Mouse (Mus musculus): ENCODE measurements around the gene Tjp1. TPM values are rescaled to one million over a fixed set of nuclear protein-coding genes. Genes with fewer than 3 reads are reported as not detected.

The Tjp1 gene
- total RNA-seq, 2 experiments from 2014 or later = 82.5 to 86.3 TPM

GRCm38 (mm10) chr7:65489195-65489594 lies 38.4 kb downstream of the Tjp1 start:
- DNase-seq = no peak

DNA sequence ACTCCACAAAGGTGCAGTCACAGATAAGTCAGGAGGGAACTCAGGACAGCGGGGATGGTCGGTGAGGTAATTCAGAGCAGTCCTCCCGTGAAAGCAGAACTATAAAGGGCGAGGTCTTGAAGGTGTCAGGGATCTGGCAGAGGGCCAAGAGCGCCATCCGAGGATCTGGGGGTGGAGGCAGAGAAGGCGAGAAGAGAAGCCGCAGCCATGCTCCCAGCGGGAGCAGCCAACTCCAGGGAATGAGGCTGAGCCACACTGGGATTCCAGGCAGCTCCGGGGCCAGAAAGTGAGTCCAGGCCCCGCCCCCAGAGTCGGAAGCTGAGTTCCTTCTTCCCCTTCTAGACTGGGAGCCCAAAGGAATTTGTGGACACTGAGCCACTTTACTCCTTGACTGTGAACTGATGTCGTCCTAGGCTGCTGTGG lies 41.3 kb downstream of the Tjp1 start:
- peak; percentile 42 to 50 for DNase-seq

GRCm38 (mm10) chr7:65484170-65484778 lies 43.3 kb downstream of the Tjp1 start:
- DNase-seq = no peak

GRCm38 (mm10) chr7:65482216-65482615 lies 45.4 kb downstream of the Tjp1 start:
- no peak for DNase-seq

GRCm38 (mm10) chr7:65472048-65472447 lies 55.5 kb downstream of the Tjp1 start:
- DNase-seq = no peak

GRCm38 (mm10) chr7:65471406-65471805 lies 56.2 kb downstream of the Tjp1 start:
- no peak for DNase-seq

DNA sequence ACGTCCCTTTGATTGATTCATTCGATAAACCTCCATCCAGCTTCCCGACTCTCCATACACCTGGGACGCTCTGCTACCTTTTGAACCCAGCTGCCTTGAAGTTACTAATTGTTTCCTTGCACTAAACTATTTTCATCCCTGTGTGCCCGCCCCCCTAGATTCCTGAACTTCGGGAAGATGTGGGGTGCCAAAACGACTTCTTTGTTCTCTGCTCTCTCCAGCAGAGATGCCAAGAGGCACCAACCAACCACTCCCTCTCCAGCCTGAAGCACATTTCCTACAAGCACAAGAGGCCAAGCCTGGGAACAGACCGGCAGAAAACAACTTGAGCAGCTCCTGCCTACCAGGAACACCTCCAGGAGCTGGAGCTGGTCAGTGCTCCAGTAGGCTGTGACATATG lies 57.4 kb downstream of the Tjp1 start:
- no peak for DNase-seq

GRCm38 (mm10) chr7:65469666-65470065 lies 57.9 kb downstream of the Tjp1 start:
- DNase-seq = no peak

- DNase-seq = peak; percentile 26 to 27
These were observed 59.4 kb downstream of the Tjp1 start for GRCm38 (mm10) chr7:65468191-65468590.

DNA sequence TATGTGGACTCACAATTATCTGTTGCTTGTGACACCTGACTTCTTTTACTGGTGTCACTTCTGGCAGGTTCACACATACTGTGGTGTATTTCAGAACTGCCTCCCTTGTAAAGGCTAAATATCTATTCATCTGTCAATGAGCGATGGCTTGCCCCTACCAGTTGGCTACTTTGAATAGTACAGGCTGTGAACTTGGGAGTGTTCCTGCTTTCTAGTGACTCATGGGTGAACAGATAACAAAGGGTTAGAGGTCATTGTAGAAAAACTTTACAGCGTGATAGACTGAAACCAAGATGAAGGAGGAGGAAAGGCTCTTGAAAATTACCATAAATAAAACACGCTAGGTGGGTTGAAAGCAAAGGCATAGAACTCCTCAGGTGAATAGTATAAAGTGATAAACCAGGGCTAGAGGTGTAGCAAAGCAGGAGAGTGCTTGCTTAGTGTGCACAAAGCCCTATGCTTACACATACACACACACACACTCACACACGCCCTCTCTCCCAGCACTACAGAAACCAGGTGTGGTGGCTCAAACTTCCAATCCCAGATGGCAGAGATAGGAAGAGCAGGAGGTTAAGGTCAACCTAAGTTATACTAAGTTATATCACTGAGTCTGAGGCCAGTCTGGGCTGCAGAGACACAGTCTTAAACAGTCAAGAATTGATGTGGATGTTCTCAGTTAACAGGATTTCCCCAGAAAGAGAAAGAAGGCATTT lies 60.1 kb downstream of the Tjp1 start:
- no peak for DNase-seq

DNA sequence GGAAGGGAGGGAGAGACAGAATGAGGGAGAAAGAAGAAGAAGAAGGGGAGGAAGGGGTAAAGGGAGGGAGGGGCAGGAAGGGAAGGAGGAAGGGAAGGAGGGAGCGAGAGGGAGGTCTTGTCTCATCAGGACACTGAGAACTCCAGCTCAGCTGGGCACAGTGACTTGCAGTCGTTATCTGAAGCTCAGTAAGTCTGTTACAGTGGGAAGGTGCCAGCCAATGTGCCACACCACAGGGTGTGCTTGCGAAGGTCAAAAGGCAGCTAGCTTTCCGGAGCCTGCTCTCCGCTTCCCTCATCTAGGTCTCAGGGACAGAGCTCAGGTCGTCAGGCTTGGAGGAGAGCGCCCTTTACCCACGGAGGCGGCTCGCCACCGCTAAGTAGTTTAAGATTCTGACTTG lies 61.4 kb downstream of the Tjp1 start:
- DNase-seq = peak; percentile 50 to 75

GRCm38 (mm10) chr7:65464518-65465037 lies 63.0 kb downstream of the Tjp1 start:
- no peak for DNase-seq

GRCm38 (mm10) chr7:65463438-65463837 lies 64.1 kb downstream of the Tjp1 start:
- DNase-seq = peak in 1 of 2 experiments; percentile 9

DNA sequence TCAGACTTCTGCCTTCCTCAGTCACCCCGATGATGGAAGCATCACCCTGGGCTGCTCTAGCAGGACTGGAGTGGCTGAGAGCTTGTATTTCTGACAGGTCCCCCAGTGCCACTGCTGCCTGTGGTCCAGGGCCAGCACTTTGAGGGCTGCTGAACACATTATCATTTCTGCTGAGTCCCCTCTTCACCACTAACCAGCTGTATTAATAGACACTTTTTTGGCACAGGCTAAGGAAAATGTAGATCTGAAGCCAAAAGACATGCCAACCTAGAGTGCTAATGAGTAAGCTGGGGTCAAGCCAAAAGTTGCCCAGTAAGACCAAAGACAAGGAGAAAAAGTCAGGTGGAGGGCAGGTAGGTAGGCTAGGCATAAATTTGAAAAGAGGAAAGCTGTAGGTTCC lies 66.2 kb downstream of the Tjp1 start:
- peak; percentile 69 to 82 for DNase-seq

- no peak for DNase-seq
These were observed 67.4 kb downstream of the Tjp1 start for GRCm38 (mm10) chr7:65460196-65460595.

GRCm38 (mm10) chr7:65456031-65456430 lies 71.5 kb downstream of the Tjp1 start:
- peak; percentile 49 to 70 for DNase-seq

- no peak for DNase-seq
These were observed 72.4 kb downstream of the Tjp1 start for GRCm38 (mm10) chr7:65455208-65455607.

DNA sequence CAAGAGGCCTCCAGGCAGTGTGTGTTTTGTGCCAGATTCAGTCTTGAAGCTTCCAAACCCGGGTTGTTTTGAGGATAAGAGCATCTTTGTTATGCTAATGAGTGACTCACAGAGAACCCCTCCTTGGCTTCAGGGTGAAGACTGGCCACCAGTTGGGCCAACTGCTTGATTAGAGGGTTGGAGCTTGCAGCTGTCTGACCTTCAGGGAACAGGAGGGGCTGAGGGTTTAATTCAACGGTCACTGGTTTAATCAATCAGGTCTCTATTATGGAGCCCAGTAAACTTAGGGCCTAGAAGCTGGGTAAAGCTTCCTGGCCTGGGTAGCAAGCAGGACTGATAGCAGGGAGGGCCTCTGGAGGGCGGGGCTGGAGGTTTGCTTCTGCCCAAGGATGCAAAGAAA lies 73.3 kb downstream of the Tjp1 start:
- DNase-seq = no peak

DNA sequence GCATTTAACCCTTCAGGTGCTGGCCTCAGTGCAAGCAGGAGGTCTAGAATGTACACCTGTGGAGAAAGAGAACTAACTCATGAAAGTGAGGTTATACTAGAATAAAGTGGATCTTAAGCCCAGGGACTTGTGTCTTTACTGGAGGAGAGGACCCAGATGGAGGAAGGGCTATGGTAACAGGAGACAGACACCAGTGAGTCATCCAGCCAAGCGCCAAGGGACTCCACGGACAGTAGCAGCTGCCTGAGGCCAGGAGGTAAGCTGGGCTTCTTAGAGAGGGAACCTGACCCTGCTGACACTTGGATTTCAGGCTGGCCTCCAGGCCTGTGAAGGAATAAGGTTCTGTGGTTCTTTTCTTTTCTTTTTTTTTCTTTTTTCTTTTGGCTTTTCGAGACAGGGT lies 75.3 kb downstream of the Tjp1 start:
- DNase-seq = no peak

DNA sequence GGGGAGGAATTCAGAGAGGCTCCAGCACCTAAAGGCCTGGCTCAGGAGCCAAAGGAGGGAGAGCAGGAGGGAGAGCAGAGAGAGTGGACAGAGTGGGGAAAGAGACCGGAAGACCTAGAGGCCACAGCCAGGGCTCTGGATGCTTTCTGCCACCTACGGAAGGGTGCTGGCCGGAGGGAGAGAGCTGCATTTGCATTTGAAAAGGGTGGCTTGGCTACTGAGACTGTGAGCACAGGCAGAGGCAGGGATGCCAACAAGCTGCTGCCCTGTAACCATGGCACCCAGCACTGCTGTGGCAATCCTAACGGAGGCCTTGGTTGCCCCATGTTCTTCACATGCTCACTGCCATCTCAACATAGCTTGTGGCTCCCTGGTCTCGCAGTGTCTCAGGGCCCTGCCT lies 77.4 kb downstream of the Tjp1 start:
- no peak for DNase-seq

DNA sequence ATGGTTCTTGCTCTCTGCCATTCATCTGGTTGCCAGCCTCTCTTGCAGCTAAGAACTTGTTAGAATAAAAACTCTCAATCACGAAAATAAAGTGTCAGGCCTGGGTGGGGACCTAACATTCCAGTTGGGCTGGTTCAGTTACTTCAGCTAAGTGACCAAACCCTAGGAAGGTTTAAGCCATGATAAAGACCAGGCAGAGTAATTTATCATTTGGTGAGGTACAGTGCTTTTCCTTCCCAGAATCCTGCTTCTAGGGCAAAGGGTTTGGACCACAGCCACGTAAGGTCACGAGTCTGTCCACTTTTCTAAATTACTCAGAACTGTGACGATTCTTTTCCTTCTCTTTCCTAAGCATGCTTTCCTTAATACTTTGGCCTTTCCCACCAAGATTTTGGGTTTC lies 86.1 kb downstream of the Tjp1 start:
- no peak for DNase-seq

GRCm38 (mm10) chr7:65439518-65439917 lies 88.1 kb downstream of the Tjp1 start:
- no peak for DNase-seq

DNA sequence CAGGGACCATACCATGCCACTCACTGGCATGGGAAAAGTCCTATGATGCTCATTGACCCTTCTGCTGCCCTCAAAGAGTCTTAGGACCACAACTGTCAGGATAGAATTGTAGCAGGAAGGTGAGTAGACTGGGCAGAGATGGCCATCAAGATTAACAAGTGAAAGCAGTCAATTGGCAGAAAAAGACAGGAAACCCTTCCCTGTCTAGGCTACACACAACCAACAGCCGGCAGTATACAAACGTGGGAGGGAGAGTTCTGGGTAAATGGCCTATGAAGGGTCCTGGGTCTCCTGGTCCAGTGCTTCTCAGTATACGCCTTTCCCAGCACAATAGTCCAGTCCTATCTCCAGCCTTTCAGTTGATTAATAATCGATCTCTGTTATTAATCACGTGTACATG lies 89.4 kb downstream of the Tjp1 start:
- DNase-seq = no peak

DNA sequence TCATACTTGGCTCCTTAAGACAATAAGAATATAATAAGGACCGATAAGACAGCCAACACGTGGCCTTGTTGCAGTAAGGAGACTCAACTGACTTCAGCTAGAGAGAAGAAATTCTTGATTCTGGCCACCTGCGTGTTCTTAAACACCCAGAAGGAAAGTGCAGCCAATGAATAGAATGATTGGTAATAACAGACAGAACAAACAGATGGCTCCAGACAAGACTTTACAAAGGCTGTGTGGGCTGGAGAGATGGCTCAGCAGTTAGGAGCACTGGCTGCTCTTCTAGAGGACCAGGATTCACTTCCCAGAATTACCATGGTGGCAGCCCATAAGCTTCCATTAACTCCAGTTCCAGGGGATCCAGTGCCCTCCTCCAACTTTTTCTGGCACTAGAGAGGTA lies 90.7 kb downstream of the Tjp1 start:
- DNase-seq = no peak

Data from heart, adult 18-20 months (tissue).